Mouse (Mus musculus) liver, postnatal 0 days (tissue): ENCODE measurements around the gene Cox4i1. TPM values are rescaled to one million over a fixed set of nuclear protein-coding genes. Genes with fewer than 3 reads are reported as not detected.
A peak's percentile ranks its signal among the peaks of the same experiment; 100 is the strongest.

ENCODE experiments used
- ATAC-seq: fragments of 200-750 bp; cut with Nextera tagmentation; 2 replicates; pipeline ENCODE4 v1.8.0; 2017; ENCODE audit warnings: mild to moderate bottlenecking, moderate library complexity
- DNase-seq: peaks from one replicate; pipeline ENCODE4 v3.0.0-alpha.2; 2016
- H3K27ac ChIP-seq: fragments of 300-500 bp; sonication (generic); 2 replicates; pipeline ENCODE4 v1.5.1; 2014; ENCODE audit warnings: antibody characterized with exemption, moderate library complexity, mild to moderate bottlenecking, low read depth
- H3K27me3 ChIP-seq: fragments of 300-500 bp; sonication (generic); 2 replicates; pipeline ENCODE4 v1.6.1; 2014; ENCODE audit warnings: low read length, control low read depth, mixed read lengths; ENCODE audit not compliant: insufficient read depth
- H3K36me3 ChIP-seq: fragments of 300-500 bp; sonication (generic); replicated peaks from 2 replicates; pipeline ENCODE4 v1.6.1; 2014; ENCODE audit warnings: mild to moderate bottlenecking, control low read depth, low read length, moderate library complexity, mixed read lengths; ENCODE audit not compliant: insufficient read depth
- H3K4me1 ChIP-seq: fragments of 300-500 bp; sonication (generic); 2 replicates; pipeline ENCODE4 v1.6.1; 2014; ENCODE audit warnings: antibody characterized with exemption, mild to moderate bottlenecking, control low read depth; ENCODE audit not compliant: insufficient read depth
- H3K4me2 ChIP-seq: fragments of 300-500 bp; sonication (generic); 2 replicates; pipeline ENCODE4 v1.6.1; 2014; ENCODE audit warnings: low read depth, mild to moderate bottlenecking, low read length, moderate library complexity, mixed read lengths
- H3K4me3 ChIP-seq: fragments of 300-500 bp; sonication (generic); 2 replicates; pipeline ENCODE4 v1.5.1; 2014; ENCODE audit warnings: low read depth, low read length
- H3K9ac ChIP-seq: fragments of 300-500 bp; sonication (generic); replicated peaks from 2 replicates; pipeline ENCODE4 v1.6.1; 2014; ENCODE audit warnings: mild to moderate bottlenecking, moderate library complexity
- H3K9me3 ChIP-seq: fragments of 300-500 bp; sonication (generic); 2 replicates; pipeline ENCODE4 v1.6.1; 2016; ENCODE audit warnings: mild to moderate bottlenecking, control low read depth, low read length, mixed read lengths
- CTCF ChIP-seq: sonication (generic); IDR thresholded peaks from 2 replicates; pipeline ENCODE4 v1.5.1; 2016; ENCODE audit warnings: antibody characterized with exemption, low read depth
- EP300 ChIP-seq: IDR thresholded peaks from 2 replicates; pipeline ENCODE4 v1.6.1; 2016; ENCODE audit warnings: antibody characterized with exemption, low read depth, mild to moderate bottlenecking
- WGBS: fragments of 180-500 bp; shearing (Covaris S2); extraction: QIAGEN DNeasy Blood & Tissue Kit; methylation state at CpG from one replicate; pipeline ENCODE4 v1.1.7; 2014; ENCODE audit not compliant: insufficient replicate concordance; 5-methylcytosine and 5-hydroxymethylcytosine counted together
- polyA plus RNA-seq: library from polyadenylated mRNA; unstranded; fragments of >200 nt; fragmentation: Nextera tagmentation; extraction: Ambion mirVana; gene quantifications from 2 replicates; pipeline ENCODE4 v1.2.1, GENCODE M21; 2015

Cox4i1 gene
- polyA plus RNA-seq, 1 experiment from 2014 or later, result 1,191 TPM

- TF ChIP-seq EP300 (no peak), CTCF (no peak)
- WGBS, result 35% methylated on average over 17 of the region's 17 CpGs
- H3K4me1 ChIP-seq, result peaks cover 16% of the 10 kb centered on the region
- H3K9ac ChIP-seq, result no peak overlapping the region
- DNase-seq, result peak; percentile 55
- H3K27ac ChIP-seq, result 0 out of 2 replicates have a peak overlapping the region, but pooled peaks have one; percentile 5
- no peaks in the 10 kb centered on the region for H3K36me3 ChIP-seq
- no peak overlapping the region for H3K4me3 ChIP-seq
- ATAC-seq, result no peak
- H3K9me3 ChIP-seq, result no peaks in the 10 kb centered on the region
- no peak overlapping the region for H3K4me2 ChIP-seq
- no peaks in the 10 kb centered on the region for H3K27me3 ChIP-seq
Measured at GRCm38 (mm10) chr8:120697154-120697978, 29.3 kb downstream of the Cox4i1 start.

DNA sequence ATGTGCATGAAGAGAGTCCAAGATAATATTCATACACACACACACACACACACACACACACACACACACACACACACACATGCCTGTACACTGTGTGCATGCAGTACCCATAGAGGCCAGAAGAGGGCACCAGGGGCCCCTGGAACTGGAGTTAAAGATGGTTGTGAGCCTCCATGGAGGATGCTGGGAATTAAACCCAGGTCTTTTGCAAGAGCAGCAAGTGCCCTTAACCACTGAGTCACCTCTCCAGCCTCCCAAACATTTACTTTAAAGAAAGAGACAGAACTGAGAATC is 29.9 kb downstream of the Cox4i1 start:
- H3K27ac ChIP-seq, result no peak overlapping the region
- H3K4me1 ChIP-seq, result peaks cover 16% of the 10 kb centered on the region
- TF ChIP-seq EP300, result no peak
- TF ChIP-seq CTCF, result peak; percentile 76
- no peak overlapping the region for H3K4me2 ChIP-seq
- no peak overlapping the region for H3K4me3 ChIP-seq
- DNase-seq (peak; percentile 50), ATAC-seq (no peak)
- H3K9ac ChIP-seq, result no peak overlapping the region
- no peaks in the 10 kb centered on the region for H3K27me3 ChIP-seq
- no peaks in the 10 kb centered on the region for H3K36me3 ChIP-seq
- H3K9me3 ChIP-seq, result no peaks in the 10 kb centered on the region

GRCm38 (mm10) chr8:120698426-120698825 is 30.4 kb downstream of the Cox4i1 start:
- WGBS, result 70% methylated on average over 7 of the region's 7 CpGs
- Histone ChIP-seq H3K27ac (no peak overlapping the region), H3K27me3 (no peaks in the 10 kb centered on the region), H3K9ac (no peak overlapping the region), H3K4me2 (no peak overlapping the region), H3K4me3 (no peak overlapping the region), H3K36me3 (no peaks in the 10 kb centered on the region), H3K4me1 (peaks cover 16% of the 10 kb centered on the region), H3K9me3 (no peaks in the 10 kb centered on the region)
- ATAC-seq (no peak), DNase-seq (no peak)
- TF ChIP-seq CTCF, result no peak
- no peak for TF ChIP-seq EP300

- Histone ChIP-seq H3K4me1 (peaks cover 12% of the 10 kb centered on the region), H3K27ac (no peak overlapping the region; the same call in 1 of the 2 replicates), H3K4me2 (no peak overlapping the region), H3K9me3 (no peaks in the 10 kb centered on the region), H3K9ac (no peak overlapping the region), H3K36me3 (no peaks in the 10 kb centered on the region), H3K27me3 (no peaks in the 10 kb centered on the region), H3K4me3 (no peak overlapping the region)
- ATAC-seq (no peak), DNase-seq (no peak)
- 60% methylated on average over 6 of the region's 6 CpGs for WGBS
- TF ChIP-seq EP300, result no peak
- no peak for TF ChIP-seq CTCF
Measured at GRCm38 (mm10) chr8:120699079-120699478, 31.1 kb downstream of the Cox4i1 start.

- WGBS, result 41% methylated on average over 2 of the region's 2 CpGs
- H3K4me2 ChIP-seq, result no peak overlapping the region
- H3K27me3 ChIP-seq, result no peaks in the 10 kb centered on the region
- peaks cover 12% of the 10 kb centered on the region for H3K4me1 ChIP-seq
- no peaks in the 10 kb centered on the region for H3K36me3 ChIP-seq
- H3K4me3 ChIP-seq, result no peak overlapping the region
- peak overlapping the region; percentile 48; the same call in 1 of the 2 replicates for H3K27ac ChIP-seq
- H3K9me3 ChIP-seq, result no peaks in the 10 kb centered on the region
- TF ChIP-seq CTCF (no peak), EP300 (no peak)
- no peak overlapping the region for H3K9ac ChIP-seq
- no peak for DNase-seq
- 0 out of 2 replicates have a peak, but pooled peaks have one; percentile 15 for ATAC-seq
Measured at GRCm38 (mm10) chr8:120699565-120699964, 31.5 kb downstream of the Cox4i1 start.

DNA sequence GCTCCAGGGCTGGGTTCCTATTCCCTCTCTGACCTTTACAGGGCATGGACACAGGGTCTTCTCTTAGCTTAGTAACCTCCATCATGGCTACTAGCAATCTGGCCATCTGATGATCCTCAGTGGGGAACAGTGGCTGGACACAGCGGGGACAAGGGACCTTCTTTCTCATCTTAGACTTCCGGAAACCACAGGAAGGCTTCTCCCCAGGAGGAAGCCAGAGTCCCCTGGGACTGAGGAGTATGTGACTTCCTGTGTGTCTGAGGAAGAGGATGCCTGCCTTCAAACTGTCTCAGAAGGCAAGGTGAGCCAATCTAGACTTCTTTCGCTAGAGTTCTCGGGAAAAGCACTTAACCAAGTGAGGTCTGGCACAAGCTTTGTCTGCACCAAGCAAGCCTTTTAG is 32.0 kb downstream of the Cox4i1 start:
- no peak overlapping the region for H3K9ac ChIP-seq
- no peak overlapping the region for H3K4me3 ChIP-seq
- no peaks in the 10 kb centered on the region for H3K9me3 ChIP-seq
- DNase-seq, result no peak
- WGBS, result 43% methylated on average over 4 of the region's 4 CpGs
- peak overlapping the region; percentile 48; the same call in 1 of the 2 replicates for H3K27ac ChIP-seq
- ATAC-seq, result no peak
- H3K4me2 ChIP-seq, result no peak overlapping the region
- TF ChIP-seq CTCF (no peak), EP300 (no peak)
- no peaks in the 10 kb centered on the region for H3K27me3 ChIP-seq
- H3K4me1 ChIP-seq, result peaks cover 12% of the 10 kb centered on the region
- H3K36me3 ChIP-seq, result no peaks in the 10 kb centered on the region
